Mouse (Mus musculus): ENCODE measurements around the gene Drd4.

DNA sequence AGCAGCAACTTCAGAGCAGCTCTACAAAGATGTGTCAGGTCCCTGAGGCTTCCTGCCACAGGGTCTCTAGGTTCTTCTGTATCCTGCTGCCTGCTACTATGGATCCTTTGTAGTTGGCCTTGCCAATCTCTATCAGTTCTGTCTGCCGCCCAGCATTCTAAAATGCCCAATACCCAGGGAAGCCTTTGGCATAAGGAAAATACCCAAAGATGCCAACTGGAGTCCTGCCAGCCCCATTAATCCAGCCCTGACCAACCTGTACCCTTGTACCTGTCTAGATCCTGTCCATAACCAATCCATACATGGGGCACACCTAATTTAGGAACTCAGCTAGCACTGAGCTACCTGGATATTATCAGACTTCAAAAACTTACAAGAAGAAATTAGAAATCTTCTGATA lies 32.9 kb downstream of the Drd4 start:
- TF ChIP-seq CTCF (IDR thresholded peaks at IDR 0.05; ENCODE audit: borderline replicate concordance, insufficient read depth, low read length) (no peak), POLR2A (IDR thresholded peaks at IDR 0.05; ENCODE audit: low read depth, low read length) (no peak)
